Mouse (Mus musculus) ovary, postnatal 14 days (tissue): Measurements from ENCODE around the gene Tcp11l2.

Source experiments
- DNase-seq: peaks from one replicate; pipeline ENCODE4 v3.0.0; 2022; ENCODE audit warnings: low spot score

Tcp11l2 gene

DNA sequence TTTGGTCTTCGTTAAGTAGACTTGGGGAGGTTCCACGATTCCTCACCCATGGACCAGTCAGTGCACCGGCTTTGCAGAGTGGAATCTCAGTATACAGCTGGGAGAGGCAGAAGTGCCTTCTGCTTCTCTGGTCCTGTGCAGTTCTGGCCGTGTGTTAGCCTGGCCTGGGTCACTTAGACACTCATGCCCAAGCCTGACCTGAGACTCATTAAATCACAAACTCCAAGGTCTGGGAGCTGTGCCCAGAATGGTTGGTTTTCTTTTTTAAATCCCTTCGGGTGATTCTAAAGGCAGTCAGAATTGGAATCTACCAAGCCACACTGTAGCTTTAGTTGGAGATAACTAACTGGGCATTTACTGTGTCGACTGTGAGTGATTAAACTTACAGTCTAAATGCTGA is 23.7 kb downstream of the Tcp11l2 start:
- no peak for DNase-seq

DNA sequence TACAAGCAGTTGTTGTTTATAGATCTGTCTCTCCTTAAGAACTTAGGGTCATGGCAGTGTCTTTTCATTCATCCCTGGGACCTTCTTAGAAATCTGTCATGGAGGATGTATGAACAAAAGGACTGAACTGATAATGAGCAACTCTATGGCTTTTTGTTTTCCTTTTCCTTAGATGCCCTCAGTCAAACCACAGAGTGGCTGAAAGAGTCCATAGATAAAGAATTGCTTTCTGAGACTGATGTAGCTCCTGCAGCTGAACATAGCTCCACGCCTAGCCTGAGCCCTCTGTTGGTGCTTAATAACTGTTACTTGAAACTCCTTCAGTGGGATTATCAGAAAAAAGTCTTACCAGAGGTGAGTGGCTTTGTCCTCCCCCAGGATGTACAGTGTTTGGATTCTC is 27.9 kb downstream of the Tcp11l2 start:
- no peak for DNase-seq

DNA sequence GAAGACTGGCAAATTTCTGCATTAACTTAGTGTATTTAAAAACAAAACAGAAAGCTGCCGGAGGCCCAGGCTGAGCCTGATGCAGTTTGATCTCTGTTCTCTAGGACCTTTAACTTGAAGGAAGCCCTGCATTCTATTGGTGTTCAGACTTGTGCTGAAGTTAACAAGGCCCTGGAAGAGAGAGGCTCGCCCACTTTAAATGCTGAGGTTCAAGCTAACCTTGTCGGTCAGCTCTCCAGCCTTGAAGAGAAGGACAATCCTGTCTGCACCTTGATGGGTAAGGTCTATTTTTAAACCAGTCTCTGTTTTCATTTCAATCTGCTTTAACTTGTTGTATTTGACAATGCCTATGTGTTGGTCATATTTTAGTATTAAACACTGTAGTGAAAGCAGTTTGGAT is 31.9 kb downstream of the Tcp11l2 start:
- no peak for DNase-seq

DNA sequence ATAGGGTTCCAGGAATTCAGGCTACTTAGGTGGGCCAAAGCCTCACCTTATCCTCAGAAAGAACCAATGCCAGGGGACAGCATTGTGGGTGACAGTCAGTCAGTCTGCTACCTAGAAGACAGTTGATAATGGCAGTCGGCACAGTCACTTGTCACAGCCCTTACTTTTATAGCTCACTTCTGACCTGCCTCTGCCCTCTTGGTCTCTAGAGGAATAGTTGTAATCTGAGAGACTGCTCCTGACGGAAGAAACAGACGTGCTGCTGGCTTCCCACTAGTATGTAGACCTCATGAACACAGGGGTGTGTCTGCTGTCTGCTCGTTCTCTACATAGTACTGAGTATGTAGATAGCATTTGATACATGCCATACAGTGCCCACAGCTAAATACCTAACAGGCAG is 33.9 kb downstream of the Tcp11l2 start:
- no peak for DNase-seq

DNA sequence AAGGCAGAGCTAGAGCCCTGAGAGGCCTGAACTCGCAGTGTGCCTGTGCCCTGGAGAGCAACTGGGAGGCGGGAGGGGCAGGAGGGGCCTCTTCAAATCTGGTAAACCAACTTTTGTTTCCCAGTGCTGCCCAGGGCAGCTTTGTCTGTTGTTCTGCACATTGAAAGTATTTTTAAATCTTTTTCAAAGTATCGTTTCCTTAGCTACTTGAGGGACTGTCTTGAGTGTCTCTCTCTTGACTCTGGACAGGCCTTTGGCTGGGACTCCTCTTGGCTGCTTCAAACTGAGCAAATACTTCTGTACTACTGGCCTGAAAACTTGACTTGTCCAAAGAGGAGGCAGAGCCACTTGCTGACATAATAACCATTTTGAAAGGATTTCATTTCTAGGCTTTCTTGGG is 34.4 kb downstream of the Tcp11l2 start:
- no peak for DNase-seq

DNA sequence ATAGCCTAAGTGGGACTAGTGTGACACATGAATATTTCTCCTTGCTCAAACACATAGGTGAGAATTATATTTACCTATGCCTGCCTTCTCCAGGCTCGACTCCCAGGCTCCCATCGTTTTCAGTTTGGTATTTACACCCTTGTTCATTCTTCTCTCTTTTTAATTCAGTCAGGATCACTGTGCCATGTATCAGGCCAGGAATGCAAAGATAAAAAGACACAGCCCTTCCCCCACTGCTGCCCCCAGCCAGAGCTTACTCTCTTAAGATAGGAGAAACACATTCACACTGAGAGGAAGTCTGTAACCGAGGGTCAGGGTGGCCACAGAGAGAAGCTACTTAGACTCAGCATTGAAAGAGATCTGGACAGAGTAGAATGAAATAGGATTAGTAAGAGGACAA is 35.2 kb downstream of the Tcp11l2 start:
- no peak for DNase-seq

DNA sequence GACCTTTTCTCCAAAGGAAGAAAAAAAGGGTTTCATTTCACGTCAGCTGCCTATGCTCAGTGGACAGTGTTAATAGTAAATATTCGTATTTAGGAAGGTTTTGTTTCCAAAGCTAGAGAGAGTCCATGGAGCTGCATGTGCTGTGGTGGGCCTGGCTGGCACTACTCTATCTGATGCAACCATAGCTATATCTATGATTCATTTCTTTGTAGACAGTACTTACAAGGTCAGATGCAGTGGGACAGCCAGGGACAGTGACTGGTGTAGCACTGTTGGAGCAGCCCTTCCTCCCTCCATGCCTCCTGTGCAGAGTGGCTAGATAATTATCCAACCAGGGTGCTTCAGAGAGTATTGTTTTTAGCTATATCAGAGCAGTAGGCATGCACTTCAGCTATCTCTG is 35.9 kb downstream of the Tcp11l2 start:
- DNase-seq: no peak

DNA sequence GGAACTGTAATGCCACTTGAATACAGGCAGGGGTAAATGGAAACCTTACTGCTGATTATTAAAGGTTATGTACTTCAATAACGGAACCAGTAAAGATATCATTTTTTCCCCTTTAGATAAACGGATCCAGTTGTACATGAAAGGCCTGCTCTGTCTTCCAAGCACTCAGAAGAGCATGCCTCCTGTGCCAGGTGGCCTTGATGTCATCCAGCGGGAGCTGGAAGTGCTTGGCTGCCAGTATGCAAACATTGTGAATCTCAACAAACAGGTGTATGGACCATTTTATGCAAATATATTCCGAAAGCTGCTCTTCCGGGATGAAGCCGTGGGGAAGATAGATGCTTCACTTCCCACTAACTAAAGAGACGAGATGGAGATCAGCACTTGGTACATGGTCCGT is 36.9 kb downstream of the Tcp11l2 start:
- no peak for DNase-seq

DNA sequence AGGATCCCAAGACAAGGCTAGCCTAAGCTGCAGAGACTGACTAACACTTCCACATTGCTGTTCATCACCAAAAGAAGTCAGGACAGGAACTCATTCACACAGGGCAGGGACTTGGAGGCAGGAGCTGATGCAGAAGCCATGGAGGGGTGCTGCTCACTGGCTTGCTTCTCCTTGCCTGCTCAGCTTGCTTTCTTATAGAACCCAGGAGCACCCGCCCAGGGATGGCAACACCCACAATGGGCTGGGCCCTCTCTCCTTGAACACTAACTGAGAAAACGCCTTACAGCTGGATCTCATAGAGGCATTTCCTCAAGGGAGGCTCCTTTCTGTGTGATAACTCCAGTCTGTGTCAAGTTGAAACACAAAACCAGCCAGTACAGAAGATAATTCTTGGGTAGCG is 38.6 kb downstream of the Tcp11l2 start:
- DNase-seq: no peak

DNA sequence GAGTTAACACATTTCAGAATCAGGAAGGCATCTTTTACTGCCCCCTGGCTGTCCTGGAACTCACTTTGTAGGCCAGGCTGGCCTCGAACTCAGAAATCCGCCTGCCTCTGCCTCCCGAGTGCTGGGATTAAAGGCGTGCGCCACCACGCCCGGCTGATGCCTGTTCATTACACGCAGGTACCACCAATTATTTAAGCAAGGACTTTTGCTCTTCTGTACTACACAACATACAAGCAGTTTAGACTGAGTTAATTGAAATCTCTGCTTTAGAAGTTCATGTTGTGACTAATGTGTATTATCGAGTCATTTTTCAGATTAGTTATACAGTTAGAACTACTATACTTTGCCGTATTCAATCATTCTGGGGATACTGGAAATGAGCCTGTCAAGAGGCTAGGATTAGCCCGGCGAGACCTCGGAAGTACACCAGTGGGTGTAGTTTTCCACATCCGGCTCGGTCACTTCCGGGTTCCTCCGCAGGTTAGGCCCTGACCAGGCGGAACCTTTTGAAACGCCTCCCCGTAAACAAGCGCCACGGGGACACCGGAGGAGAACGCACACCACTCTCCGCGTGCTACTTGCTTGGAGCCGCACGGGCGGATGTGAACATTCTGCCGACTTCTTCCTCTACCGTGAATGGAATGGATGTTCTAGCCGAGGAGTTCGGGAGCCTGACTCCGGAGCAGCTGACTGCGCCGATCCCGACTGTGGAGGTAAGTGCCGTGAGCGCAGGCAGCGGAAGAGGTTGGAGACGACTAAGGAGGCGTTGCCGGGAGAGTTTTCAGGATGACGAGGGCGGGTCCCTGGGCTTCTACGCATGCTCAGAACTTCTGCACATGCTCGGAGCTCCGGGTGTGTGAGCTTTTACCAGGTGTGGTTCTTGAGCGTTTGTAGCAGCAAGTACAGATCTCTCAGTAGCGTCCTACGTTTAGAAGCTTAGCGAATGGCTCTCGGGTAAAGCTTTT is 45.7 kb downstream of the Tcp11l2 start, which contains the start of gene Polr3b:
Gene Polr3b (plus strand): TSS at position 467 of the 965 bp plus-strand sequence.
- peak; percentile 89 for DNase-seq

DNA sequence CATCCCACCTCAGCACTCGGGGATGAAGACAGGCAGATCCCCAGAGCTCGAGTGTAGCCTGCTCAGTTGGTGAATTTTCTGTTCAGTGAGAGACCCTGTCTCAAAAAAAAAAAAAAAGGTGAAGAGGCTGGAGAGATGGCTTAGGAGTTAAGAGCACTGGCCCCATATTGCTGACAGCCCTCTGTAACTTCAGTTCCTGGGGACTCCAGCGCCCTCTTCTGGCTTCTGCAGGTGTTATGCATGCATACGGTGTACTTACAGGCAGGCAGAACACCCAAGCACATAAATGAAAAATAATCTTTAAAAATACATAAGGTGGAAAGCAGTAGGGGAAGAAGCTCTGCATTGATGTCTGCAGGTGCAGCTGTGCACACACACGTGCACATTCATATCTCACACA is 54.8 kb downstream of the Tcp11l2 start:
- DNase-seq: no peak

DNA sequence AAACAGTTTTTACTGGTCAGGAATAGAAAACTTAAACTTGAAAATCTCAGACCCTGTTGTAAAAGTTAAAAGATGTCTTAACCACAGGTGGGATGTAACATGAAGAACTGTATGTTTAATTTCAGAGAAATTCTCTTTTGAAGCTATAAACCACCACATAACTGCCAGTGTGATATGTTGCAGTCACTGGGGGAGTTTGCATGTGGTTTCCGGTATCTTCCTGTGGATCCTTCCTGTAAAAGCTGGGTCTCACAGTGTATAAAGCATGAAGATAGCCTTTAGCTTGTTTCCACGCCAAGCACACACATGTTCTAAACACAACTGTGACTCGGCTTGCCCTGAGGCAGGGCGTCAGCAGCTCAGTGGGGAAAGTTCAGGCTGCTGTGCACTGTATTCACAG is 55.6 kb downstream of the Tcp11l2 start:
- no peak for DNase-seq

DNA sequence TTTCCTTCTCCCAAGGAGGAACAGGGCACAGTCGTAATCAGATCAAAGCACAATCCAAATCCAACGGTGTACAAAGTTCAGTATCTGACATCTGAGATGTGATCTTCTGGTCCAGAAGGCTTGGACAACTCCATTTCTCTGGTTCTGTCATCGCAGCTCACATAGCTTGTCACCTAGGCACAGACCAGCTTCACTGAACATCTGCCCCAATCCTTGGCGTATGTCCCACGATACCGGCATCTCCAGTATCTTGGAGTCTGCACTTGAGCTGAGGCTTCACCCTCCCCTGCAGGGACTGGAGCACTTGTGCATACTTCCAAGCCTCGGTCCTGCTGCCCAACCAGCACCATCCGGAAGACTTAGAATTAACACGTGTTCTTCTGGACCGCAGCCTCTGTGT is 60.2 kb downstream of the Tcp11l2 start:
- no peak for DNase-seq

DNA sequence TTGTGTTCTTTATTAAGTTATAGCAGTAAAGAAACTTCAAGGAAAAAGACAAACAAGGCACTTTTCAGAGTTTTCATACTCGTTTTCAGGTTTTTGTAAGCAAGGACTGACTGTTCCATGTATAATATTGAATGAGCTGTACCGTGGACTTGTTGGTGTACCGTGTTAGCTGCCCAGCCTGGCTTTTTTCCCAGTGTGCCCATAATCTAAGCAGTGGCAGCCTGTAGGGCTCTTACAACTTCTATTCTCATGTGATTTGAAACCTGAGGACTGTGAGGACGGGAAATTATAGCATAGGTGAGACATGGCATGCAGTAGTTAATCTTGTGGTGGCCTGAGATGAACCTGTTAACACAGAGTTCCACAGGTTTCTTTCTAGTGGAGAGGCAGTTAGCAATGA is 62.0 kb downstream of the Tcp11l2 start:
- DNase-seq: no peak

DNA sequence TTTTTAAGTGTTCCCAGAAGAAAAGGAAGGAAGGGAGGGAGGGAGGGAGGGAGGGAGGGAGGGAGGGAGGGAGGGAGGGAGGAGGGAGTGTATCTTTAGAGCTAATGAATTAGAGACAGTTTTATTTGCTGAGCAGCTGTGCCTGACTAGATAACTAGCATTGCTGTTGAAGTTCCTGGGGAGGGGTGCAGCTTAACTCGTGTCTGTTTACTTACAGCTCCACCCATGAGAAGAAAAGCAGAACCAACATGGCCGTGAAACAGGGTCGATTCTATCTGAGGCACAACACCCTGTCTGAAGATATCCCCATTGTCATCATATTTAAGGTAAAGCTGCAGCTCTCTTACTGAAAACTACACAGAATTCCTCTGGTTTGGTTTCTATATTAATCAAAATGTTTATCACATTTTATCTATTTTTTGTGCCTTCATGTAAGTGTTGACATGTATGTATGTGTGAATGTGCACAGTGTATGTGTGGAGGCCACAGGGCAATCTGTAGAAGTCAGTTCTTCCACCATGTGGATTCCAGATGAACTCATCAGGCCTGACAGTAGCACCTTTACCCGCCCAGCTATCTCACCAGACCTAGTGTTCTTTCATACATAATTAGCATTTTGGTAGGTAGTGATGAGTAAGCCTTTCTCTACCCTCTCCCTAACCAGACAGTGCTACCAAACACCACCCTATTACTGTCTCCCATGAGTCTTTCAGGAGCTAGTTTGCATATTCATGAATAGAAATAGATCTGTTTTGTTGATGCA is 63.3 kb downstream of the Tcp11l2 start:
- DNase-seq: no peak

DNA sequence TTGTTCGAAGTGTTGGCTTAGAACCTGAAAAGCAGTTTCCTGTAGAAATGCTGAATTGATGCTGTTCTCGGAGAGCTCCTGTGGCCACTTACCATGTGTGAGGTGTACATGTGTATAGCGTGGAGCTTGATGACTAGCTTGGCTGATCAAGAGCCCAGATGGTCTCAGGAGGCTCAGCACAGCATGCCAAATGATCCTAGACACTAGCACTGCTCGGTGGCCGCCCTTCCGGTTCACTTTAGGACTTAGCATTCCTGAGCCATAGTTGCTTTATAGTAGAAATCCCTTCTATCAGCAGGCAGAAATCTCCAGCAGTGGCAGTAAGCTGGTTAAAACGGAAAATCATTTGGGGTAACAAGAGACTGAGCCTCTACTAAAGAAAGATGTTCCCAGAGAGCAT is 64.4 kb downstream of the Tcp11l2 start:
- DNase-seq: no peak

DNA sequence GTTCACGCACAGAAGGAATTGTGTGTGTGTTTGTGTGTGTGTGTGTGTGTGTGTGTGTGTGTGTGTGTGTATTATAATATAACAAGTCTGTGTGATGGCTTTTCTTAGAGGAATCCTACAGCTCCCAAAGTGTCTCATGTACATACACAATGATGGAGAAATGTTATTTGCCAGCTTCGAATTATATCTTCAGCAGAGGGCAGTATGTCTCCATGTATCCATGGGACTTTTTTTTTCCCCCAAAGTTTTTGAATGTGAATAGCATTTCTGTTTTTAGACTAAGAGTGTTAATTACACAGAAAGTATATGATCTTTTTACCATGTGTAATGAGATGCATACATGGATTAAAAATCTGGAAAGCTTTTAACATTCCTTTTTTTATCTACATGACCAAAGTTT is 65.2 kb downstream of the Tcp11l2 start:
- no peak for DNase-seq

DNA sequence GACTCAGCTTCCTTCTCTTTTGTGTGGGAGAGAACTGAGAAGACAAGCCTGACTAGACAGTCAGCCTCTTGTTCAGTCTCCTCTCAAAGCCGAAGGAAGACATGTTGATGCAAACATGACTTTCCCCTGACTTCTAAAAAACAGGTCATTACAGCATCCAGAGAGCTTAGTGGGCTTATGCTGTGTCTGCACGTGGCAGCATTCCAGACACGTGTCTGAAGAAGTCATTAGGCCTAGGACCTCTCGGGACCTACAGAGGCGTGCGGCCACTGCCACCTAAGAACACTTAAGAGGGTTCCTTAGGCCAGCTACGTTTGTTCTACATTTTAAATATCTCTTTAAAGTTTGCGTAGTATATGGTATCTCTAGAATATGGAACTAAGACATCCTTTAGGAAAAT is 69.5 kb downstream of the Tcp11l2 start:
- no peak for DNase-seq

DNA sequence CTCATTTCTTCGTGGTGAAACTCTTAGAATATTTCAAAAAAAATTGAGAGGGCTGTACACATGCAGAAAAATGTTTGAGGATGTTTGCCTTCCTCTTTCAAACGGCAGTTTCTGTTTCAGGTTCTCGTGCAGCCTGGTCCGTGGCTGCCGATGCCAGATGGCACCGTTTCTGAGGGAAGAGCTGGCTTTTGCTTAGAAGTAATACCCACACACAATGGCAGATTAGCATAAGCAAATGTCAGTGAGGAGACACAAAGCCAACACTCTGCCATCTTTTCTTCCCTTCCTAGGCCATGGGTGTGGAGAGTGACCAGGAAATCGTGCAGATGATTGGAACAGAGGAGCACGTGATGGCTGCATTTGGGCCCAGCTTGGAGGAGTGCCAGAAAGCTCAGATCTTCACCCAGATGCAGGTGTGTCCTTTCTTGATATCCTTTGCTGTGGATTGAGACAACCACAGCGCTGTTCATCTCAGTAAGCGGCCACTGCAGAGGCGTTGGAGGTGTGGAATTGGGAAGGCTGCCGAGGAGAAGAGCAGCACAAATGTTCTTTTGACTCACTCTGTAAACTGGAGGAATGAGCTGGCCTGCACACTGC is 70.2 kb downstream of the Tcp11l2 start:
- DNase-seq: no peak

DNA sequence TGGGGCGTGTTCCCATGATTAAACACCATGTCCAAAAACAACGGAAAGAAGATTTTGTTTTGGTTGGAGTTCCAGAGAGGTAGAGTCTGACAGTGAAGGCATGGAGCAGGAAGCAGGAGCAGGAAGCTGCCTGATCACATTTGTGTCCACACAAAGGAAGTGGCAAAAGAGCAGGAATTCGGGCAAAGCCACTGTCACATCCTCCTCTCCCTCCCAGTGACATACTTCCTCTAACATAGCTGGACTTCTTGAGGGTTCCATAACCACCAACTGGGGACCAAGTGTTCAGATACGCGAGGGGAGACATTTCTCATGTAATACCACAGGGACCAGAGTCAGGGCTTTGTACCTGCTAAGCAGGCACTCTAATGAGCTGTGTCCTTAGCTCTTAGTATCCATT is 70.8 kb downstream of the Tcp11l2 start:
- no peak for DNase-seq

DNA sequence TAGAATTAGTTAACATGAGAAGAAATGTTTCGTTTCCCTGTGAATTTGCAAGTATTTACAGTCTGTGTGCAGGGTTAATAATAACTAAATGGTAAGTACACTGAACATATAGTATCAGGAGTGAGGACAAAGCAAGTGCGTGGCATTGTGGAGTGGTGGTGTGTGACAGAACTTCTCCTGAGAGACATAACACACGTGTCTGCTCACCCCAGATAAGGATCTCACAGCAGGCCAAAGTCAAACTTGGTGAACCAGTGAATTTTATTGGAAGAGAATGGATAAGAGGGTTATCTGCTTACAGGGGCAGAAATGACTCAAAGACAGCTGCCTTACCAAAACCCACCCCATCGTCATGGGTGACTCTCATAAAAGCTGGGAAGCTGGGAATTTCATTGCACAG is 72.5 kb downstream of the Tcp11l2 start:
- no peak for DNase-seq

DNA sequence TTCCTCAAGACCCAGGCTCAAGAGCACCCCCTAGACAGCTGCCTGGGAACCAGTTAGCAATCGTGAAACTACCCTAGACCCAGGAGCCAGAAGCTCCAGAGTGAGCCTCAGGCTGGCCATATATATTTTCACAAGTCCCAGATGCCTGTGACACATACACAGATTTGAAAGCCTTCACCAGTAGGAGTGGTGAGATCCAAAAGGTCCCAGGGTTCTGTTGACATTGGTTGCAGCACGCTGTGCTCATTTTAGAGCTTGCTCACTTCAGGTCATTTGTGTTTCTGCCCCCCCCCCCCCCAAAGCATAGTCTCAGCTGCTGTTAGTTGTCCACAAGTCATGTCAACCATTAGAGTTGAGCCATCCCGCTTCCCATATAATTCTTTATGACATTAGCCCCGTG is 77.6 kb downstream of the Tcp11l2 start:
- no peak for DNase-seq

DNA sequence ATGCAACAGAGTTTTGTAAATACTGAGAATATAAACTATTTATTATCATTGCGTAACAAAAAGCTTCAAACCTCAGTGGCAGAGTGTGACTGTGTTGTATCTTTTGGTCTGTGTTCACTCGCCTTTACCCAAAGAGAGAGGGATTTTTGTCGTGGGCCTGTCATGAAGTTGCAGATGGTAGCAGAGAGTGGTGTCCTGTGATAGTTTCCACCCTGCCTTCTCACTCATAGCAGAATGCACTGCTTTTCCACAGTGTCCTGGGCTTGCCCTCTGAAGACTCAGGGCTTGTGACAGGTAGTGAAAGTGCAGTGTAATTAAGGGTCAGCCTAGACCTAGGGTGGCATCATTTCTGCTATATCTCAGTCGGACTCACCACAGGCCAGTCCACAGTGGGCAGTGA is 78.3 kb downstream of the Tcp11l2 start:
- no peak for DNase-seq
